Mouse (Mus musculus) telencephalon, adult 2 months (tissue): ENCODE results near the gene Uggt1.

ENCODE experiments used
- DNase-seq: peaks from one replicate; pipeline ENCODE4 v3.0.0-alpha.2; 2011; ENCODE audit warnings: low read depth, low spot score

Gene Uggt1

GRCm38 (mm10) chr1:36180038-36180437 lies 64.5 kb downstream of the Uggt1 start:
- DNase-seq, result no peak

GRCm38 (mm10) chr1:36173461-36173860 lies 71.1 kb downstream of the Uggt1 start:
- no peak for DNase-seq

GRCm38 (mm10) chr1:36172941-36173340 lies 71.6 kb downstream of the Uggt1 start:
- no peak for DNase-seq

GRCm38 (mm10) chr1:36162687-36163086 lies 81.8 kb downstream of the Uggt1 start:
- DNase-seq, result no peak

- DNase-seq, result no peak
Measured at GRCm38 (mm10) chr1:36161208-36161607, 83.3 kb downstream of the Uggt1 start.

- DNase-seq, result peak; percentile 13
Measured at GRCm38 (mm10) chr1:36160246-36160645, 84.3 kb downstream of the Uggt1 start.

GRCm38 (mm10) chr1:36149411-36149810 lies 95.1 kb downstream of the Uggt1 start:
- no peak for DNase-seq

GRCm38 (mm10) chr1:36148809-36149208 lies 95.7 kb downstream of the Uggt1 start:
- DNase-seq, result no peak

- DNase-seq, result peak; percentile 23
Measured at GRCm38 (mm10) chr1:36145050-36145449, 99.5 kb downstream of the Uggt1 start.

GRCm38 (mm10) chr1:36140311-36140710 lies 104.2 kb downstream of the Uggt1 start:
- no peak for DNase-seq

- DNase-seq, result peak; percentile 17
Measured at GRCm38 (mm10) chr1:36134584-36134983, 109.9 kb downstream of the Uggt1 start.

- DNase-seq, result no peak
Measured at GRCm38 (mm10) chr1:36133647-36134046, 110.9 kb downstream of the Uggt1 start.

GRCm38 (mm10) chr1:36133041-36133440 lies 111.5 kb downstream of the Uggt1 start:
- no peak for DNase-seq

- no peak for DNase-seq
Measured at GRCm38 (mm10) chr1:36132211-36132610, 112.3 kb downstream of the Uggt1 start.

GRCm38 (mm10) chr1:36131766-36132165 lies 112.8 kb downstream of the Uggt1 start:
- DNase-seq, result no peak

GRCm38 (mm10) chr1:36131154-36131553 lies 113.4 kb downstream of the Uggt1 start:
- DNase-seq, result no peak

GRCm38 (mm10) chr1:36130307-36131035 lies 114.0 kb downstream of the Uggt1 start:
- no peak for DNase-seq

GRCm38 (mm10) chr1:36129881-36130280 lies 114.6 kb downstream of the Uggt1 start:
- no peak for DNase-seq

- DNase-seq, result no peak
Measured at GRCm38 (mm10) chr1:36129126-36129525, 115.4 kb downstream of the Uggt1 start.

- no peak for DNase-seq
Measured at GRCm38 (mm10) chr1:36125076-36125475, 119.4 kb downstream of the Uggt1 start.

GRCm38 (mm10) chr1:36121172-36121571 lies 123.3 kb downstream of the Uggt1 start:
- DNase-seq, result no peak

GRCm38 (mm10) chr1:36119426-36119825 lies 125.1 kb downstream of the Uggt1 start:
- no peak for DNase-seq

GRCm38 (mm10) chr1:36118958-36119357 lies 125.6 kb downstream of the Uggt1 start:
- DNase-seq, result no peak
